Mouse (Mus musculus): Measurements from ENCODE around the gene Tgoln1.

Gene Tgoln1

DNA sequence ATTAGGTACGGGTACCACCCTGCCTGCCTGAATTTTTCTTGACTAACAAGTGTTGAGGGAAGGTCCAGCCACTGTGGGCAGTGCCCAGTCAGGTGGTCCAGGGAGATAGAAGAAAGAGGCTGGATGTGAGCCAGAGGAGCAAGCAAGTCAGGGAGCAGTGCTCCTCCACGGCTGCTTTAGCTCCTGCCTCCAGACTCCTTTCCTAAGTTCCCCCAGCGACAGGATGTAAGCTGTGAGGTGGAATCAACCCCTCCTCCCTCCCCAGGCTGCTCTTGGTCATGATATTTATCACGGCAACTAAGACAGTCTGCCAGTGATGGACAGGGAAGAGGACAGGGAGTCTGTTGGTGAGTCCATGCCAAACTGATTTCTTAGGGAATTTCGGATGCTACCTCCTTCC lies 22.9 kb downstream of the Tgoln1 start:
- no peak for DNase-seq (ENCODE audit: low spot score in 2 of 2)

DNA sequence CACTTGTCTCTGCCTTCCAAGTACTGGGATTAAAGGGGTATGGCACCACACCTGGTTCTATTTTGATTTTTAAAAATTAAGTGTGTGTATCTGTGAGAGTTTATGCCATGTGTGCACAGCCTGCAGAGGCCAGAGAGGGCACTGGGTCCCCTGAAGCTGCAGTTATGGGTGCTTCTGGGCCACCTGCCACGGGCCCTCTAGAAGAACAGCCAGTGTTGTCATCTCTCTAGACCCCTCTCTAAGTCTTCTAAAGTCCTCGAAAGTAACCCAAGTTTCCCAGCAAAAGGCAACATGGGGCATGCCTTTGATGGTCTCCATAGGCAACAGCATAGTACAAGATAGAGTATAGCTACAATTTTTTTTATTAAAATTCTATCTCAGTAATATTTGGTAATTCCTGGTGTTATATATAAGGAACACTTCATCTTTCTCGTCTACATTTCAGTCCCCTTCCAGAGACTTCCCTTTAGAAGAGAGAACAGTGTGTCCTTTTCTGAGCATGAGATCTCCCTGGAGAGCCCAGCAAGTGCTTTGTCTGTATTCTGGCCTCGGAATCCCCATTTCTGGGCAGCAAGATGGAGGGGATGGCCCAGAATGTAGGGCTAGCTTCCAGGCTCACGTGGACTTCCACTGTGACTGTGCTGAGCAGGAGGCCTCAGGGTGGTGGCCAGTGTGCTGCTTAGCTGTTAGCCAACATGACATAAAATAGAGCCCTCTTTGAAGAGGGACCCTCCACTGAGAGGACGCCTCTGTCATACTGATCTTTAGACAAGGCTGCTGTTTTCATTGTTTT lies 23.6 kb downstream of the Tgoln1 start:
- peak in 1 of 2 experiments; percentile 18 for DNase-seq (ENCODE audit: low spot score in 2 of 2)

DNA sequence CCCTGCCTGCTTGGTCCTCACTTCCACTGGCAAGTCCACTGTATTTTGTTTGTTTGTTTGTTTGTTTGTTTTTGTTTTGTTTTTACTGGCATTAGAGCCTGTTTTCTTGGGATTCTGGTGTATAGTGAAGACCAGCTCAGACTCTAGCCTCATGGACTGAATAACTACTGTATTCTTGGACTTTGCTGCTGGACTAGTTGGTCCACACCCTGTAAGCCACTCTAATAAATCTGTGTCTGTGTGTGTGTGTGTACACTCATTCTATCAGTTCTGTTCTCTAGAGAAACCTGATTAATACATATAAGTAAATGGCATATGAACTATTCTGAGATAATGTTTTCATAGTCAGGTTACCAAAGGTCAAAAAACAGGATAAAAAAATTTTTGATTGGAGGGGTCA lies 26.7 kb downstream of the Tgoln1 start:
- DNase-seq (ENCODE audit: low spot score in 2 of 2) = no peak

DNA sequence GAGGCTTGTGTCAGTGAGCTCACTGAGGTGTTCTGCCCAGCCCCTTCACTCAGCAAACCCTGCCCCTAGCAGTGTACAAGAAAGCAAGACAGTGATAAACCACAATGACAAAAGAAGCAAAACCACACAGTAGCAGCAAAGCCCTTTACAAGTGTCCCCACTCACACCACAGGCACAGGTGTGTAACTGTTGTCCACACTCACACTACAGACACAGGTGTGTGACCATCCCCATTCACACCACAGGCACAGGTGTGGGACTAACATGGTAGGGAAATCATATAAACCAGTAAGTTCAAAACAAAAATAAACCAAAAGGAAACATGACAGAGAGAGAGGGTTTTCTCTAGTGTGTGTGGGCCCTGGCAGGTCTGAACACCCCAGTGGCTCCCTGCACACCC lies 28.5 kb downstream of the Tgoln1 start:
- DNase-seq (ENCODE audit: low spot score in 2 of 2) = no peak

DNA sequence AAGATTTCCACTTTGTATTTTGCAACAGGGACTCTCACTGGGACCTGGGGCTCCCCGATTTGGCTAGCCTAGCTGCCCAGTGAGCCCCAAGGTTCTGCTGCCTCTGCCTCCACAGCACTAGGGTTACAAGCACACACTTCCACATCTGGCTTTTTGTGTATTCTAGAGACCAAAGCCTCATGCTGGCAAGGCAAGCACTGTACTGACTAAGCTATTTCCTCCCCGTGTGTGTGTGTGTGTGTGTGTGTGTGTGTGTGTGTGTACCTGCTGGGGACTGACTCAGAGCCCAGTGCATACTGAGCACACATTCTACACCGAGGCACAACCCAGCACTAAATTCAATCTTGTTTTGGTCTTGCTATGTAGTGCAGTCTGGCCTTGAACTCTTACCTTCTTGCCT lies 30.1 kb downstream of the Tgoln1 start:
- no peak for DNase-seq (ENCODE audit: low spot score in 2 of 2)

DNA sequence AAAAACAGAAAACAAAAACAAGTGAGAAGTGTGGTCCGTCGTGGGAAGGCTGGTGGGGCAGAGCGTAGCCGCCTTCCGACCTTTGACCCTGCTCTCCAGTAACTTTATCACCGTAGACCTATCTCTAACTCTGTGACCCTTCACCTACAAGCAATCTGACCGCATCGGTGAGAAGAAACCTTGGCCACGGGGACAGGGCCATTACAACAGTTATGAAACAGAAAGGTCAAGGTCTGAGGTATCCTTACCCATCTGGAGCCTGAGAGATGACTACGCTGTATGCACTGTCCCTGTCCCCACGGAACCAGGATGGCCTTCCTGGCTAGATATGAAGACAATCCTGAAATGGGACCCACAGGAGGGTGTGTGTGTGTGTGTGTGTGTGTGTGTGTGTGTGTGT lies 32.6 kb downstream of the Tgoln1 start:
- DNase-seq (ENCODE audit: low spot score in 2 of 2) = no peak

DNA sequence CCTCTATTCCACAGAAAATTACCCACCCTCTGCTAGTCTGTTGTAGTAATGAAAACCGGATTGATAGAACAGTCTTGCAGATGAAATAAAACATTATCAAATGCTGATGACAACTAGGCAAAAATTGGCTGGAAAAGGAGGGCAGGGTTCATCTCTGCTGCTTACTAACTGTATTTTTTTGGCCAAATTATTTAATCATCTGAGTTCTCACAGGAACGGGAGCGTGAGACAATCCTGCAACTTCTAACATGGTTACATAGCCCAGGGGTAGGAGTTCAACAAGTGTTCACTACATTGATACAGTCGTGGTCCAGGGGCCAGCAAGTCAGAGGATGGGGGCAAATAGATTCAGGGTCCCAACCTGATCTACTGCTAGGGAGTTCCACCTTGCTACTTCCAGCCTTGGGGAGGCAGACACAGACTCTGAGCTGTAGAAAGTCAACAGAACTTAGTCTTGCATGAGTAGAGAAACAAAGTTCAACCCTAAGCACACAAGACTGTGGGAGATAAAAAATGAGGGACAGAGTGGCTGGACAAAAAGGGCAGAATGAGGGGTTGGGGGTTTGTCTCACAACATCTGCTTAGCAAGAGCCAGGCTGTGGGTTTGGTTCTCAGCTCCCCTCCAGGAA lies 33.5 kb downstream of the Tgoln1 start:
- DNase-seq (ENCODE audit: low spot score in 2 of 2) = no peak

DNA sequence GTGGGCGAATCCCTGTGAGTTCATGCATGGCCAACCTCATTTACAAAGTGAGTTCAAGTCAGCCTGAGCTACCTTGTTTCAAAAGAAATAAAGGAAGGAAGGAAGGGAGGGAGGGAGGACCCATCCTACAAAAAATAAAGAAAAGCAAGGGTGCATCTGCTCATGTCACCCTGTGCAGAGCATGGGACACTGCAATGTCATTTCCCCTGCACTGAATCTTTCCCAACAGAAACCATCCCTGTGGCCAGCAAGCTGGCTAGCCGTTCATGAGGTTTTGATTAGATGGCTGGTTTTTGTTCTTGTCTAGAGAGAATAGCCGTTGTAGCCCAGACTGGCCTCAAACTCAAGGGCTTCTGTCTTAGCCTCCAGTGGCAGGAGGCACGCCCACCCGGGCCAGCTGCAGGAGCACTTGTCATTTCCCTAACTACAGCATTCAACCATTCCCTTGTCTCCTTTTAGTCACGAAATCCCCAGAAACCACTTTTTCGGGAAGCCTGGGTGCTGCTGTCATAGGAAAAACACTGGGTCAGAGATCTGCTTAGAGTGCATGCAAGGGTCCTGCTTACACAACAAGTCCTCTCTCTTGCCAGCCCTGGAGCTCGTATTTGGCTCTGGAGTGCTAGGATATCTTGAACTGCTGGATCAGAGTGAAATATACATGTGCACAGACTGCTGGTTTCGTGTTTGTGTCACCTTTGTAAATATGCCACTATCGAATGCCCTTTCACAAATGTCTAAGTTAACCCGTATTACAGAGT lies 35.0 kb downstream of the Tgoln1 start:
- no peak for DNase-seq (ENCODE audit: low spot score in 2 of 2)

DNA sequence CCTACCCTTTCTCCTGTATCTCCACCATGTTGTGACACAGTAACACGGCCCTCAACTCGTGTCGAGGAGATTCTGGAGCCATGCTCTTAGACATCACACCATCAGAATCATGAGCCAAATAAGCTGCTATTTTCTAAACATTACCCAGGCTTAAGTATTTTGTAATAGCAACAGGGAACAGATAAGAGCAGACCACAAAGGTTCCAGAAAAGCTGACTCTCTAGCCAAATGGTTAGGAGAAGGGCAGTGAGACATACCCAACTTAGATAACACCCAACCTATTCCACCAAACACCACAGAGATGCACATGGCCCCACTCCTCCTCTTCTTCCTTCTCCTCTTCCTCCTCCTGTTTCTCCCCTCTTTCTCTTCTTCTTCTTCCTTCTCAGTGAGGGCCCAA lies 40.8 kb downstream of the Tgoln1 start:
- DNase-seq (ENCODE audit: low spot score in 2 of 2) = no peak

DNA sequence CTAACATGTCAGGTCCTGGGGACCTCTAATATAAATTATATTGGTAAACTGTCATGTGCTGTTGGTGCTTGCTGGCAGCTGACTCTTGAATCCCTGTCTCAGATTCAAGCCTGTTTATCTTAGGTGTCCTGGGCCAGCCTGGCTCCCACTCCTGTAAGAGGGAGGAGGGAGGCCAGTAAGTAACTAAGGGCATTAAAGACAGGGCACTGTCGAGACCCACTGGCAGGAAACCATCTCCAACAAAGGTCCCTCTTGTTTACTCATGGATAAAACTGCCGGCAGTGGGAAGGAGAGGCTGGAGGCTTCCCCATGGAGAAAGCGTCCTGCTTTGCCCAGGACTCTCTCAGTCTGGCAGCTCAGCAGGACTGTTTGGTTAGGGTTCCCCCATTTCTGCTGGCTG lies 45.0 kb downstream of the Tgoln1 start:
- DNase-seq (ENCODE audit: low spot score in 2 of 2) = no peak

DNA sequence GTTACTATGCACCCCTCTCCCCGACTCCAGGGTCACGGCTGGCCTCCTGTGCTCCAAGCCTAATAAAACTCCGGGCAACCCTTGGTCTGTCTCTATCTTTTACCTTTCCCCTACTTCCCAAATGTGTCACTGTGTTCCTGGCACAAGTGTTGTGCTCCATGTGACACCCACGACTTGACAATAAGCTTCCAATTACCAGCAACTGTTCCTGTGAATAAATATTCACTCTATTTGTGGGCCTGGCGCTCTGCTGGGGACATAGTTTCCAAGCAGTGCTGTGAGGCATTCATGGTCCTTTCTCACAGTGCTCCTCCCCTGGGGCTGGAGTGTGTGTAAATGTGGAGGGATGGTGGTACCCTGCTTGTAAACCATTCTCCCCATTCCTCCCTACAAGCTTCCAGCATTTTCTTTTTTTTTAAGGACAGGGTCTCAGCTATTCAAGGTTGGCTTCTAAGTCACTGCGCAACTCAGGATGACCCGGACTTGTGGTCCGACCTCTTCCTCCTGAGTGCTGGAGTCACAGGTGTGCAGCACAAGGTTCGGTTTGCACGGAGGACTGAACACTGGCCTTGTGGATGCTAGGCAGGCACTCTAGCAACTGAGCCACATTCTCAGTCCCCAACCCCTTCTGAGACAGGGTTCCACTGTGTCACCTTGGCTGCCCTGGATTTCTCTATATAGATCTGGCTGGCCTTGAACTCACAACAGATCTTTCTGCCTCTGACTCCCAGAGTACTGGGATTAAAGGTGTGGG lies 46.0 kb downstream of the Tgoln1 start:
- no peak for DNase-seq (ENCODE audit: low spot score in 2 of 2)

DNA sequence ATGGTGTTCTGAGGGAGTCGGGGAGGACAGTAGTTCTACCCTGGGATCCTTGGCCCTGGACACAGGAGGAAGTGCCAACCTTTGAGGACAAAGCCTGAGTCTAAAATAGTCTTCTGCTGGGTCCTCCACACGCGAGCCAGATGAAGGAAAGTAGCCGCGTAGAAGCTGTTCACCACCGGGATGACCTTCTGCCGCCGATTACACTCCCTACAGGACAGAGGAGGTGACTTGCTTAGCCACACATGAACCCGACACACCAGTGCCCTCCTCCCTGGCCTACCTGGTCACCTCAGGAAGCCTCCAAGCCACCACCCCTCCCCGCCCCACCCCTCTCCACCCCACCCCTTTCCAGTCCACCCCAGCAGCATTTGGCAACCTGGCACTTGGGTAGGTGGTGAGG lies 48.1 kb downstream of the Tgoln1 start:
- DNase-seq (ENCODE audit: low spot score in 2 of 2) = no peak

DNA sequence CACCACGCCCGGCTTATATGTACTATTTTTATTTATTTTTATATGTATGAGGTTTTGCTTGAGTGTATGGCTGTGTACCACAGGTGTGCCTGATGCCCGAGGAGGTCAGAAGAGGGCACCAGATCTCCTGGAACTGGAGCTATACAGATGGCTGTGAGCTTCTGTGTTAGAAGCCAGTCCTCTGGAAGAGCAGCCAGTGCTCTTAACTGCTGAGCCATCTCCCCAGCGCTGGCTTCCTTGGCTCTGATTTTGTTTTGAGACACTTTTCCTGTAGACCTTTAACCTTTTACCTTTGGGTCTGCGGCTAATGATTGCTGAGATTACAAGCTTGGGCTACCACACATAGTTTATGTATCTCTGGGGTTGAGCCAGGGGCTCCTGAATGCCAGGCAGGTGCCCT lies 49.3 kb downstream of the Tgoln1 start:
- no peak for DNase-seq (ENCODE audit: low spot score in 2 of 2)

DNA sequence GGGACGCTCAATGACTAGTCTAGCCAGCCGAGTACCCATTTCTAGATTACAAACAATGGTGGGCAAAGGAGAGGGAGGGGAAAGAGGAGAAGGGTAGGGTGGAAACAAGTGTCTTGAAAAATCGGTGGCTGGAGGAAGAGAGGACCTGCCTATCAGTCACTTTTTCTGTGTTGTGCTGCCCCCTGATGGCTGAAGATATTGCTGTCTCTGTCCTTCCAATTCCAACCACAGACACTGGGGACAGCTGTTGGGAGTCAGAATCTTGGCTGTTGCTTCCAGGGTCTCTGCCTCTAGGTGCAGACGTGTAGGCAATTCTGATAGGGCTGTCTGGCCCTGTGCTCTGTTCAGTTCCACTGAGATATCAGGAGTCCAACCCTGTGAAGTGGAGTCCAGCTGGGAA lies 50.8 kb downstream of the Tgoln1 start:
- peak; percentile 80 for DNase-seq (ENCODE audit: low spot score in 2 of 2)

DNA sequence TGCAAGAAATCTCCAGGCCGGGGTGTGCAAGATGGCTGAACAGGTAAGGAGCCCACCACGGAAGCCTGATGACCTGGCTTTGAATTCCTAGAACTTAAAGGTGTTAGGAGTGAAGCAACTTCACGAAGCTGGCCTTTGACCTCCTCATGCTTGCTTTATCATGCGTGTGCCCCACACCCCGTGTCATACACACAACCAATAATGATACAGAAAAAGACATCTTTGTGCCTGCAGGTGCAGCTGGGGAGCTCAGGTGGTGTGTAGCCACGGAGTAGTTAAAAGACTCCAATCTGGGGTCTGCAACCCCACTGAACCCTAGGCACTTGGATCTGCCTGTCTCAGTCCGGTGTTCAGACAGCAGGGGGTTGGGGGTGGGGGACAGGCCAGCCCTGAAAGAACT lies 51.3 kb downstream of the Tgoln1 start:
- DNase-seq (ENCODE audit: low spot score in 2 of 2) = no peak

DNA sequence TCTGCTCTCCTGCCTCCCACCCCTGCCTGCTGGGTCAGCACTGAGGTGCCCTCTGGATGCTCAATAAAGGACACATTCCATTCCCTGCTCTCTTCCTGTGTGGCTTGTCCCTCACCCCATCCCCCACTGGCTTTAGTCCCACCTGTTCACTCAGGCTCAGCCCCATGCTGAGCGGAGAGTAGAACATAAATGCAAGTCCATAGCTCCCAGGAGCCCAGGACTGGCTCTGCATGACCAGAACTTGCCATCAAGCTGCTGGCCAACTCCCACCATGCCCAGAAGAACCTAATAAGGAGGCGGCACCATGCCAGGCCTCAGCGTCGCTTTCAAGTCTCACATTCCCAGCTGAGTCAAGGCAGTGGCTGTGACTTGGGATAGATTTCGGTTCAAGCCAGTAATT lies 53.9 kb downstream of the Tgoln1 start:
- DNase-seq (ENCODE audit: low spot score in 2 of 2) = no peak

DNA sequence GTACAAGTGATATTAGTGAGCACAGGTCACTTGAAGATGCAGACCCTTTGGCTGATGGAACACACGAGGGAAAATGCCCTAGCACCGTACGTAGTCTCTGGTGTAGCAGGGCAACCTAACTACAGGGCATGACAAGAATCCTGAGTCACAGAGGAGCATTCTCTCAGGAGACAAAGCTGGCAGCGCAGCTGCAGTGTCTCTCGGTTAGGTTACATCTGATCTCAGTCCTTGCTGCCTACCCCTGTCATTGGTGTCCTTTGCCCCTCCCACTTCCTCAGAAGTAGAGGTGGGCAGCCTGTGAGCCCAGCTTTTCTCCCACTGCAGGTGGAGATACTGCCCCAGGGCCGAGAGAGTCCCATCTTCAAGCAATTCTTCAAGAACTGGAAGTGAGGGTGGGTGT lies 54.3 kb downstream of the Tgoln1 start:
- no peak for DNase-seq (ENCODE audit: low spot score in 2 of 2)

DNA sequence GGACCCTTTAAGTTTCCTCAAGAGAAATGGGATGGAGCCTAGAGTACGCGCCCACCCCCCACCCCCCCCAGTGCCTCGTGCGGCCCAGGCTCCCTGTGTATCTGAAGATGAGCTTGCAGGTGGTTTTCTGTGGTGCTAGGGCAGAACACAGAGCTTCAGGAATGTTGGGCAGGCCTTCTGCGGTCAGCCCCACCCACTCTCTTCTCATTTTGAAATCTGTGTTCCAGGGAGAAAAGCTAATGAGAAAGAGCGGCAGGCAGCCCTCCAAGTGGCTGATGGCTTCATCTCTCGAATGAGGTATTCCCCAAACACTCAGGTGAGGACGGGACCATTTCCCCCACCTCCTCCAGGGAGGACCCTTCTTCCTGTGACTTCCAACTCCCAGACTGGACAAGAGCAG lies 56.0 kb downstream of the Tgoln1 start:
- DNase-seq (ENCODE audit: low spot score in 2 of 2) = no peak

All from right cerebral cortex, postnatal 36 days (tissue).